13 mouse cellular contexts compared by ENCODE assay signal in genomic region chr12:117727481-117728177, GRCm38 (mm10).
DNase-seq lines count a peak whose midpoint lies in the region; ATAC-seq and TF ChIP-seq lines count a peak whose summit lies in the region.
"Had no signal": no experiment of that assay in that cellular context is flagged by ENCODE, and none has a peak within 500 bp of the region (broad histone marks: within the 10 kb centered on the region; RNA-seq: fewer than 3 reads in every experiment).

No protein-coding gene starts in this region.

- peaks cover 7% of the 10 kb centered on the region for H3K4me1 ChIP-seq in intestine, embryonic 14.5 days (replicated peaks; ENCODE audit: control insufficient read depth, insufficient read depth, low read length)
- H3K4me1 ChIP-seq in intestine, embryonic 16.5 days (ENCODE audit: control insufficient read depth, insufficient read depth, low read length): no peaks in the 10 kb centered on the region
- no peaks in the 10 kb centered on the region for H3K4me1 ChIP-seq in thymus, adult 2 months (replicated peaks; ENCODE audit: control insufficient read depth, insufficient read depth, low read length)
- peaks cover 10% of the 10 kb centered on the region for H3K4me1 ChIP-seq in embryonic facial prominence, embryonic 10.5 days

- no peak for TF ChIP-seq CTCF in thymus, adult 2 months (IDR thresholded peaks at IDR 0.05; ENCODE audit: borderline replicate concordance, control insufficient read depth, extremely low read depth, insufficient read depth, low read length, poor library complexity)

- H3K4me3 ChIP-seq in intestine, embryonic 14.5 days (ENCODE audit: low read depth, low read length): no peak overlapping the region
- H3K4me3 ChIP-seq in intestine, embryonic 16.5 days (ENCODE audit: low read length): no peak overlapping the region
- no peak overlapping the region for H3K4me3 ChIP-seq in thymus, adult 2 months (ENCODE audit: control insufficient read depth, insufficient read depth, low read length)
- no peak overlapping the region for H3K4me3 ChIP-seq in embryonic facial prominence, embryonic 10.5 days
- H3K4me3 ChIP-seq: kidney, embryonic 15.5 days had no signal

- H3K9me3 ChIP-seq in intestine, embryonic 14.5 days (ENCODE audit: control insufficient read depth, low read length): no peaks in the 10 kb centered on the region
- no peaks in the 10 kb centered on the region for H3K9me3 ChIP-seq in intestine, embryonic 16.5 days (ENCODE audit: control insufficient read depth, low read length)
- no peaks in the 10 kb centered on the region for H3K9me3 ChIP-seq in embryonic facial prominence, embryonic 10.5 days
- H3K9me3 ChIP-seq: kidney, embryonic 15.5 days had no signal

- peak; percentile 35 for DNase-seq in intestine, embryonic 14.5 days (ENCODE audit: low spot score)
- DNase-seq in 3T3-L1 (ENCODE audit: low read depth, low spot score) (peak; percentile 10), 416B (ENCODE audit: low read depth) (peak; percentile 10)
- DNase-seq in thymus, adult 2 months: no peak
- DNase-seq in cerebellum, postnatal 4 days (ENCODE audit: low spot score in 2 of 2): no peak
- no peak for DNase-seq in embryonic facial prominence, embryonic 10.5 days (ENCODE audit: low spot score)
- DNase-seq: cerebellum, adult 2 months; right cerebral cortex, postnatal 14 days had no signal

- no peaks in the 10 kb centered on the region for H3K36me3 ChIP-seq in intestine, embryonic 14.5 days (ENCODE audit: control insufficient read depth, insufficient read depth, low read length)
- H3K36me3 ChIP-seq in intestine, embryonic 16.5 days (ENCODE audit: control insufficient read depth, insufficient read depth, low read length): no peaks in the 10 kb centered on the region
- no peaks in the 10 kb centered on the region for H3K36me3 ChIP-seq in thymus, adult 2 months (ENCODE audit: control insufficient read depth, insufficient read depth, low read length)
- no peaks in the 10 kb centered on the region; the same call in 1 of the 2 replicates for H3K36me3 ChIP-seq in embryonic facial prominence, embryonic 10.5 days (replicated peaks)

- no peak overlapping the region for H3K27ac ChIP-seq in intestine, embryonic 14.5 days (ENCODE audit: low read depth)
- no peak overlapping the region for H3K27ac ChIP-seq in intestine, embryonic 16.5 days (ENCODE audit: low read length)
- no peak overlapping the region for H3K27ac ChIP-seq in thymus, adult 2 months (ENCODE audit: control insufficient read depth, insufficient read depth, low read length)
- H3K27ac ChIP-seq in embryonic facial prominence, embryonic 10.5 days (replicated peaks): no peak overlapping the region
- H3K27ac ChIP-seq: kidney, embryonic 15.5 days; stomach, postnatal 0 days had no signal

- 83% methylated on average over 8 of the region's 8 CpGs for WGBS in intestine, embryonic 14.5 days
- WGBS in intestine, embryonic 16.5 days: 86% methylated on average over 8 of the region's 8 CpGs
- WGBS in thymus, adult 2 months: 96% methylated on average over 8 of the region's 8 CpGs
- WGBS in embryonic facial prominence, embryonic 10.5 days: 79% methylated on average over 8 of the region's 8 CpGs

- no peak for ATAC-seq in intestine, embryonic 14.5 days (replicated peaks; ENCODE audit: low FRiP score, low TSS enrichment, low read depth)
- ATAC-seq in intestine, embryonic 16.5 days: no peak
- ATAC-seq in granulocyte monocyte progenitor cell, adult 5-6 weeks (replicated peaks; ENCODE audit: poor library complexity, severe bottlenecking): 0 out of 2 replicates have a peak, but pooled peaks have one; percentile 28
- ATAC-seq: inflammation-experienced regulatory T-cells, adult 6 months had no signal

- no peak overlapping the region for H3K9ac ChIP-seq in intestine, embryonic 14.5 days (ENCODE audit: low read length)
- no peak overlapping the region for H3K9ac ChIP-seq in intestine, embryonic 16.5 days (ENCODE audit: low read depth, low read length)
- H3K9ac ChIP-seq: kidney, embryonic 15.5 days had no signal

- no peaks in the 10 kb centered on the region for H3K27me3 ChIP-seq in intestine, embryonic 14.5 days (replicated peaks; ENCODE audit: control insufficient read depth, insufficient read depth, low read length)
- no peaks in the 10 kb centered on the region for H3K27me3 ChIP-seq in intestine, embryonic 16.5 days (replicated peaks; ENCODE audit: control insufficient read depth, insufficient read depth, low read length)
- H3K27me3 ChIP-seq in thymus, adult 2 months (ENCODE audit: control insufficient read depth, insufficient read depth, low read length): no peaks in the 10 kb centered on the region
- no peaks in the 10 kb centered on the region for H3K27me3 ChIP-seq in embryonic facial prominence, embryonic 10.5 days (replicated peaks; ENCODE audit: low read depth, poor library complexity, severe bottlenecking)
- H3K27me3 ChIP-seq: kidney, embryonic 15.5 days had no signal

- no peak for TF ChIP-seq POLR2A in thymus, adult 2 months (IDR thresholded peaks at IDR 0.05; ENCODE audit: control insufficient read depth, extremely low read depth, insufficient read depth, low read length, poor library complexity)

- H3K4me2 ChIP-seq in intestine, embryonic 14.5 days (ENCODE audit: low read length): no peak overlapping the region
- H3K4me2 ChIP-seq in intestine, embryonic 16.5 days (ENCODE audit: low read depth, low read length): no peak overlapping the region
- H3K4me2 ChIP-seq: kidney, embryonic 15.5 days had no signal

Comparison
In these comparisons a context has a peak if more than half of its experiments do, and no peak if none do; other contexts are left out.
1. DNase-seq: peak in intestine, embryonic 14.5 days (single experiment), 3T3-L1 (single experiment) and 416B (single experiment); none in thymus, adult 2 months (single experiment), cerebellum, postnatal 4 days (0 of 2) and embryonic facial prominence, embryonic 10.5 days (single experiment).